Mouse (Mus musculus): ENCODE measurements around the gene Derl3. TPM values are rescaled to one million over a fixed set of nuclear protein-coding genes. Genes with fewer than 3 reads are reported as not detected.
A peak's percentile ranks its signal among the peaks of the same experiment; 100 is the strongest.
"Not testable (repeated sequence)": the region's sequence is repeated elsewhere in the genome, so short reads cannot be mapped to it uniquely, and the experiment has no call there.

Gene Derl3
- total RNA-seq (2015): 0.41 and 0.89 TPM in 2 replicates
- not detected in 2 replicates for total RNA-seq (2017)

DNA sequence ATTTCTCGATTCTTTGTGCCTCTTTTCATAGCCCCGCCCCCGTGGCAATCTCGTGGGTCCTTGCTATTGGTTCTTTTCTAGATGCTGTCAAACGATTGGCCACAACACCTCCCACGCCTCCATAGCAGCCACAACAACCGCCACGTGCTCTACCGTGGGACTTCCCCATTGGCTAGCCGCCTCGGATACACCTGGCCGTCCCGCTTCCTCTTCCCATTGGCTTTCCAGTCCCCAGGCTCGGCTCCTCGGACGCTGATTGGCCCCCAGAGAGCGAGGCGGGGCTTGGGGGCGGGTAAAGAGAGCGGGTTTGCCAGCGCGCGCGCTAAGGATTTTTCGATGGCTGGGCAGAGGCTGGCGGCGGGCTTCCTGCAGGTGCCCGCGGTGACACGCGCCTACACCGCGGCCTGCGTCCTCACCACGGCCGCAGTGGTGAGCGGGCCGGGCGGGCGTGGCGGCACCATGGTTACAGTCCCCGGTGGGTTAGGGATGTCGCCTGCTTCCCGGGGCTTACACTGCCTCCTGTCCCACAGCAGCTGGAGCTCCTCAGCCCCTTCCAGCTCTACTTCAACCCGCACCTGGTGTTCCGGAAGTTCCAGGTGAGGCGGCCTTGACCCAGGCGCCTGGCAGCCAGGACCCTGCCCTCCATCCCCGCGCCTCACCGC lies at the start of gene Derl3:
Derl3 (plus strand) TSS at position 325 of the 662 bp plus-strand sequence.
- ATAC-seq (ENCODE audit: poor library complexity, severe bottlenecking): peak; percentile 98

DNA sequence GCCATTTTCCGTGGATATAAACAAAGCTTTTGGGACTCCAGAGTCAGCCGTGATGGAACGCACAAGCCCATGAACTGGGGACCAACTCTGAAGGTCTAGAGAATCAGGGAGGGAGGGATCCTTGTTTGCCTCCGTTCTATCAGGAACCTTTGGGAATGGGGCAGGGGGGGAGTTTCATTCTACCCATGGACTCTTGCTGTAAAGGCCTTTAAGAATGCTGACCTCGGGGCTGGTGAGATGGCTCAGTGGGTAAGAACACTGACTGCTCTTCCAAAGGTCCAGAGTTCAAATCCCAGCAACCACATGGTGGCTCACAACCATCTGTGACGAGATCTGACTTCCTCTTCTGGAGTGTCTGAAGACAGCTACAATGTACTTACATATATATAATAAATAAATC lies 49.3 kb upstream of the Derl3 start:
- ATAC-seq (ENCODE audit: poor library complexity, severe bottlenecking): not testable (repeated sequence)

DNA sequence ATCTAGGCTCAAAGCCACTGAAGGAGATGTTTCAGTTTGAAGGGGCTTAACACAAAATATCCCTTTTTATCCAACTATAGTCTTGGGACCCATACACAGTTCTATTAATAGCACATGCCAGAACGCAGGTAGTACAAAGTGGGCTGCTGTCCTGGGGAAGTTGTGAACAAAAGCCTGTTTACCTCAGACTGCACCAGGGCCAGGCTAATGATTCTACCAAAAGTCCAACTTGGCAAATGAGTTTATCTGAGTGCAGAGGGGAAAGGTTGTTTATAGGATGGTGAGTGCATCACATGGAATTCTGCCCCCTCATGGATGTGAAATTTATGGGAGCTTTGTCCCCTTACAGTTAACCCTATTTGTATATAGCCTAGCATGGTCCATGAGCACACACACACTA lies 48.4 kb upstream of the Derl3 start:
- no peak for ATAC-seq (ENCODE audit: poor library complexity, severe bottlenecking)

DNA sequence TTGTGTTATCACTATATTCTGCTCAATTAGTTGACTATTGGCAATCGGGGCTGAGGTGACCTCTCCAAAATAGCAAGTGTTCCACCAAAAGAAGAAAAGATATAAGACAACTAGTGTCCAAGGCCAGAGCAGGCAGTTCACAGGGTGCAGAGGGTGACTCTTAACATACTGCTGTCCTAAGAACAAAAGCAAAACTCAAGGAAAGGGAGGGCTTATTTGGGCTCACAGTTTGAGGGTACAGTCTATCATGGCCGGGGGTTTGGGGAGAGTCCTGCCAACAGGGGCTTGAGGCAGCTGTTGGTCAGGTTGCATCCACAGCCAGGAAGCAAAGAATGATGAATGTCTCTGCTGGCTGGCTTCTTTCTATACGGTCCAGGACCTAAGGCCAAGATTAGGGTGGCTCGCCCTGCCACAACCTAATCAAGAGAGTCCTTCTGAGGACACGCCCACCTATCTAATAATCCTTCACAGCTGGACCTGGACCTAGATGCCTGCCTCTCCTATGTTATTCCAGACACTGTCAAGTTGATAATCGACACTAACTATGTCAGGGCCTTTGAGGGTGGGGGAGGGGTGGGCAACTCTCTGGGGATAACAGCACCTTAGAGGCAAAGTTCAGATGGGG lies 47.8 kb upstream of the Derl3 start:
- ATAC-seq (ENCODE audit: poor library complexity, severe bottlenecking): no peak

DNA sequence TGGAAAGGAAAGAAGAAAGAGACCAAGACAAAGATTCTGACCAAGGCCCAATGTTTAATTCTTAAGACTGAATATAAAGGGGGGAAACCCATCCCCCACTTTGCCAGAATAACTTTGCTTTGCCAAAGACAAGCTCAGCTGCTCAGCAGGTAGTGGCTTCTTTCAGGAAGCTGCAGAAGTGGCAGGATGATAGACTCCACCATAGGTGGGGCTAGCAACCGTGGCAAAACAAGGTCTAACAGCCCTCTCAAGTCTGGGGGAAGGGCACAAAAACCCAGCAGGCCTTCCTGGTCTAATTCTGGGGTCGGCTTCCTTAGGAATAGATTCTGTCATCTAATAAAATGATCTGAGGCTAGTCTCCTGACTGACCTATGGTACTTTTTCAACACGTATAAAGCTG lies 44.8 kb upstream of the Derl3 start:
- no peak for ATAC-seq (ENCODE audit: poor library complexity, severe bottlenecking)

DNA sequence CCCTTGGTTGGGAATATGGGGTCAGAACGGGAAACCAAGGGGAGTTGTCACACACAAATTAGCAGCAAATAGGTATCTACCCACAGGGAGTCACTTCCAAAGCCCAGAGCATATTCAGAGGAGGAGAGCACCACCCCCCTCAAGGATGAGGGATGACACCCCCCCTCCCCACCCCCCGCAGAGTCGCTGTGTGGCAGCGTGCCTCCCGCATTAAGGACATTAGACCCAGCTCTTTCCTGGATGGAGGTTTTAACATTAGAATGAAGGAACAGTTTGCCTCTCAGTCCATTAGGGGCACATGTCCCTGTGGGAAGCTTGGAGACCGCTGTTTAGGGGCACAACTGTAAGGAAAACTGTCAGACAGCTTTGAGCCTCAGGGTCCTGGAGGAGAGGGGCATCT lies 42.1 kb upstream of the Derl3 start:
- ATAC-seq (ENCODE audit: poor library complexity, severe bottlenecking): no peak

DNA sequence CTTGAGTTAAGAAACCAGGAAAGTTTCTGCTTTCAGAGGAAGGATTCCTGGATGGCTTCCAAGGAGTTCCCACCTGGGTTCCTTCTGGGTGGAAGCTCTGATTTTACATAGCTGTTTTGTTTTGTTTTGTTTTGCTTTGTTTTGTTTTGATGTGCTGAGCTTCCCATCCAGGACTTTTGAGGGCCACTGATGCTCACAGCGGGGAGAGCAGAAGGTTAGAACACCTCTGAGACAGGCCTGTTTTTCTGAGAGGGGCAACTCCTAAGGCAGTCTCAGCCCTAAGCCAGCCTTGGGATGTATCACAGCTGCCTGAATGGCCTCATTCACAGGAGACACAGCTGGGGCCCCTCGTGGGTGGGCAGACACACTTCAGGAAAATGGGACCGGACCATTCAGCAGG lies 41.5 kb upstream of the Derl3 start:
- no peak for ATAC-seq (ENCODE audit: poor library complexity, severe bottlenecking)

DNA sequence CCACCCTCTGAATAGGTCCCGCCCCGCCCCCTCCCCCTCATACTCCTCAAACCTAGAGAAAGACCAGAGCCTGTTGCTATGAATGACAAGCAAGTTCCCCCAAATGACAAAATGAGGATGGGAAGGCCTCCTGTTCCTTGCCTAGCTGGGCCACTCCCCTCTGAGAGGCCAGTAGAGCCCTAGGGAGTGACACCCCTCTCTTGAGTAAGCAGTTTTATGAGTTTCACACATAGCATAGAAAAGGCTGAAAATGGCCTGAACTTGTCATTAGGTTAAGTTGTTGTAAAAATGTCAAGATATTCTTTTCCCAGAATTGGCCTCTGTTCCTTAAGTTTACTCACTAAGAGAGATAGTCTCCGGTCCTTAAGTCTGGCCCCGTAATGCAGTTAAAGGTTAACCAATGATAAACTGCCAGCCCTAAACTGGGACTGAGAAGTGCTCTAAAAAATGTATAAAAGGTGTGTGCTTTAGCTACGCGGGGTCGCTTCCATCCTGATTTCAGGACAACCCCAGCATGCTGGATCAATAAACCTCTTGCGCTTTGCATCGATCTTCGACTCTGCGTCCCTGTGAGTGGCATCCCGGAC lies 40.6 kb upstream of the Derl3 start:
- ATAC-seq (ENCODE audit: poor library complexity, severe bottlenecking): no peak

DNA sequence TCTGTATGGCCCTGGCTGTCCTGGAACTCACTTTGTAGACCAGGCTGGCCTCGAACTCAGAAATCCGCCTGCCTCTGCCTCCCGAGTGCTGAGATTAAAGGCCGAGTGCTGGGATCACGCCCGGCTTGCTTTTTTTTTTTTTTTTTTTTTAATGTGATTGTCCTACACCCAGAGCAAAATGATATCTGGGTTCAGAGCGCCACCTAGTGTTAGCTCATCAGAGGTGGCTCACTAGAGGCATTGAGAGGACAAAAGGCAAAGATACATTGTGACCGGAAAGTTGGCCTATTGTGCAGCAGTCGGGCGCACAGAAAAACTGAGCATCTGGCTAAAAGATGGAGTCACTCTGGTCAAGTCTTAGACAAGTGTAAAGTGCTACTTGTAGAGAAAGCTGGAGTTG lies 39.8 kb upstream of the Derl3 start:
- peak; percentile 84 for ATAC-seq (ENCODE audit: poor library complexity, severe bottlenecking)

DNA sequence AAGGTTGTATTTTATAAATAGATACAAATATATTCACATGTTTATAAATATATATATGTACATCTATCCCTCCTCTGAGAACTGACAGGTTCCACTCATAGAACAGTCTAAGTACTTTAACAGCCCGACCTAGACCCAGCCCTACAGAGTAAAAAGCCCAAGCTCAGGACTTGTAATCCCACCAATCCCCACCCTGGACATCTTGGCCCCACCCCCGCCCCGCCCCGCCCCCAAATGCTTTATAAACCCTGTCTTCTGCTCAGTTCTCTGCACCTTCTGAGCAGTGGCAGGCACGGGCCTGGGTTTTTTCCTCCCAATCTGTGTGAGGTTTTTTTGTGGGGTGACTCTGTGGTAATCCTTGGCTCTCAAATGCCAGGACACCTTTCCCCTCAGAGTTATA lies 39.1 kb upstream of the Derl3 start:
- ATAC-seq (ENCODE audit: poor library complexity, severe bottlenecking): no peak

DNA sequence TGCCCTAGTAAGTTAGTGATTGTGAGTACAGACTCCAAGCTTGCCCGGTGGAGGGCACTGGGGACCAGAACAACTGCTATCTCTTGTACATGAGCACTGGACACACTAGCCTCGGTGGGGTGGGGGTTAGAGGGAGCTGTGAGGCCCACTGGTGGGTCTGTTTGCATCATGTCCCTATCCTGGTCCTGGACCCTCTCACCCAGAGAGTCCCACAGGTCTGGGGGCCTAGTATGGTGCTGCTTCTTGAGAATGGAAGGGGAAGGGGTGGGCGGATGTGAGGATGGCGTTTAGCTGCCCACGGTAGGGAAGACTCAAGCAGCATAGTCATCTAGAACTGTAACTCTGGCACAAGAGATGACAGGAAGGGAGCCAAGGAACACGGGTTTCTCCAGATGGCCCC lies 38.4 kb upstream of the Derl3 start:
- no peak for ATAC-seq (ENCODE audit: poor library complexity, severe bottlenecking)

DNA sequence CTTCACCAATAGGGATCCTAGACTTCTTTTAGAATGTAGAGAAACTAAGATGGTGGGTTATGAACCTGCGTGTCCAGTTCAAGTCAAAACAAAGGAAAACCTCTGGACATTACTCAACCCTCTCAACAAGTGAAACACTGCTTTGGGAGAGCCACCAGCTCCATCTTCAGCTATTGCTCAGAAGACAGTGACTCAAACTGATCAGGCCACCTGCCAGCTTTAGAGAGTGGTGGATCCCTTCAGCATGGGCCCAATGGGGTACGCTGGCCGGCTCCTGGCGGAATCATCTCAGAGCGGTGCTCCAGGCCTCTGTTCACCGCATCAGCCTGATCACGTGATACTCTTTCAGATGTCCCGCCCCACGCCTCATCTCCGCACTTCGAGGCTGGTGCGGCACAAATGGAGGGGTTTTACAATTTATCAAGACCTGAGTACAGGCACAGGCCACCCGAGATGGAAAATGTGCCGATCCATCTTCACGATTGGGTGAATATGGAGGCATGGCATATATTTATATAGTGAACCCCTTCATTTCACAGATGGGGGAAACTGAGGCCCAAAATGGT lies 37.7 kb upstream of the Derl3 start:
- ATAC-seq (ENCODE audit: poor library complexity, severe bottlenecking): no peak

DNA sequence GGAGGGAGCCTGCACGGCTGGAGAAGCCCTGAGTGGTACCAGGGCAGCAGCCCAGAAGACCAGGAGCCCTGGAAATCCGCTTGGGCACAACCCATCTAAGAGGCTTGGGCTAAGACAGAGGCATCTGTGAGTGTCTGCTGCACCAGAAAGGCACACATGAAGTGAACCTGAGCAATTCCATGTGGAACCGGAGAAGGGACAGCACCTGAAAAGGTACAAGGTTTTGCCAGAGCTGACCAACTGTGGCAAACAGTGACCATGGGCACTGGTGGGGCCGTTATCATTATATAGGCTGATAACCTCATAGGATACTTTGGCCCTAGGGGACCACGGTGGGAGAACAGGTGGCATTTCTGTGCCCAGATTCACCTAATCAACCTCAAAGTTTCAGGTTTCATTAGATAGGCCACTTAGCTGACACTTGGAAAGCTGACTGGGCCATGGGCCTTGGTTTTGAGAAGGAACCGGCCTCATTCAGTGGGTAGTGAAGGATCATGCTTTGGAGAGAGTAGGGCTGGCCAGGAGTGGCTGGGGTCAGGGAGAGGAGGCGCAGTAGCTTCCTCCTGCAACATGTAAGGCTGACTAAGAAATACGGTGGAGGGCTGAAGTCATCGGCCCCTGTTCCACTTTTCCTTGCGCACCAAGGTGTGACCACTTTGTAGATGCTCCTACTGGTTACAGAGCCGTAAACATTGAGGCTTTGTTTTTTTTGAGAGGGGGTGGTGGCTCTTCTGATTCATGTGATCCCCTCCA lies 36.9 kb upstream of the Derl3 start:
- ATAC-seq (ENCODE audit: poor library complexity, severe bottlenecking): no peak

DNA sequence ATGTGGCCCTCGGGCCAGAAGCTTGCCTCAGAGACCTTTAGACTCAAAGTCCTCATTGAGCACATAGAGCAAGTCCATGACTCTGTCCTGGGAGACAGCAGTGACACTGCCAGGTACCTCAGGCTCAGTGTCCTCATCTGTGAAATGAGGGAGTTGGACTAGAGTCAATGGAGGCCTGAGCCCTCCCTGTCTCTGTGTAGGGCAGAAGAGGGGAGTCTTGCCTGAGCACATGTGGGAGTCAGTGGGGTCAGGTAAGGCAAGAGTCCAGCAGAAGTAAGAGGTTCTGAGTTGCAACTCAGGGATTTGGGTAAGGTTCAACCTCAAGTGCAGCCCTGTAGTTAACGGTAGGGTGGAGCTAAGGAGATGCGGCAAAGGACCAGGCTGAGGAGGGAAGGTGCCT lies 36.2 kb upstream of the Derl3 start:
- no peak for ATAC-seq (ENCODE audit: poor library complexity, severe bottlenecking)

DNA sequence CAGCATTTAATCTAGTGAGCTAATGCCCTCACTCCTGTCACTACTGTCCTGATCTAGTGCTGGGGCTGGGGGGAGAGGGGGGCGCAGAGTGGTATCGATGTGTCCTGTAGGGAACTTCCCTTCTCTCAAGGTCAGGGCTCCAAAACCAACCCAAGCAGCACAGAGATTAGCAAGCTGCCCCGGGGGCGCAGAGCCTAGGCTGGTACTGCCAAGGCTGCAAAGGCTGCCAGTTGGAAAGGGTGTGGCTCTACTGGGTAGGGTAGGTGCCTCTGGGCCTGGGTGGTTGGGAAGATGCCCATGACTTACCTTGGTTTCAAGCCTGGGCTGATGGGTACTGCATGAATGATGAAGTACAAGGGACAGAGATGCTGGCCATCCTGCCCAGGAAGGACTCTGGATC lies 35.6 kb upstream of the Derl3 start:
- ATAC-seq (ENCODE audit: poor library complexity, severe bottlenecking): no peak

DNA sequence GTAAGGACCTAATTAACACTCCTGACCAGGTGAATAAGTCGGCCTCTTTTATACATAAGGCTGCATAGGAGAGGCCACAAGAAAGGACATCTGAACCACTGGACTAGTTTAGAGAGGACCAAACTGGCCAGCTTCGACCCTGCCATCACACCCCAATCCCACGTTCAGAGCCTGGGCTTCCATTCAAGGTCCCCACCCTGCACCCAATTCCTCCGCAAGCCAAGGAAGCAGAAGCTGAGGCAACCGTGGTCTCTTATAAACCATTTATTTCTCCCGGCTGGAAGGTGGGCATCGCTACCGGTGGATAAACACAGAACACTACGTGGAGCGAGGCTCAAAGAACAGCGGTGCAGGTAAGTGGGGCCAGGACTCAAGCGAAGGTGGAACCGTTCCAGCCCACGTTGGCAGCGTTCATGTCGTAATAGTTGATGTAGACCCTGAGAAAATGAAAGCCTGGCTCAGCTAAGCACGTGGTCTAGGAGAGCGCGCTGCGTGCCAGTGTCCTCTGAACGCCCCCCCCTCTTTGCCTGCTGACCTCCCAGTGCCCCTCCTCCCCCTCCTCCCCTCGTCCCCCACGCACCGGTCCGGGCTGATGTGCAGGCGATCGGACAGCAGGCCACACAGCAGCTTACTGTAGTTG lies 34.0 kb upstream of the Derl3 start:
- 0 out of 2 replicates have a peak, but pooled peaks have one; percentile 1 for ATAC-seq (ENCODE audit: poor library complexity, severe bottlenecking)

DNA sequence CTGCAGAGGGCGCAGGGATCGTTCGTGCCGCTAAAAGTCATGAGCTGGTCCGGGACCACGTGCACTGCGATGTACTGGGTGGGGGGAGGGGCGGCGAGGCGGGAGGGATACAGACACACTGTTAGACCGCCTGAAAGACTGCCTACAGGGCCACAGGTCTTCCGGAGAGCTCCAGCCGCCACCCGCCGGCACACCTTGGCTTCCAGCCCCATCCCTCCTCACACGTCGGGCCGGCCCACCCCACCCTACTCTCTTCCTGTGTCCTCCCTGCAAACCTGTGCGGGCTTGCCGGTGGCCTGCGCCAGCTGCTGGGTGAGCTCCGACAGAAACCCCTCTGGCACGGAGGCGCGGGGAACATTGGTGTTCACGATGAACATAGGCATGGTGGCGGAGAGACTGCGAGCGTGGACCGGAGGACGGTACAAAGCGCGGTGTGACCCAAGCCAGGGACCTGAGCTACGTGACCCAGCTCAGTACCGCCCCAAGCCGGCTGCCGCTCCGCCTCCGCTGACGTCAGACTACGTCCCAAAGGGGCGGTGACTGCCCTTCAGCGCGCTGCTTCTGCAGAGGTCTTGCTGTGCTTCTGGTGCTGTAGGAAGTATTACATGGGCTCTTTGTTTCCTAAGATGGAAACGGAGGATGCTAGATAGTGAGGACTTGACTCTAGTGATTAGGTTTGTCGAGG lies 33.3 kb upstream of the Derl3 start, which contains the start of gene Mif:
Mif (minus strand) TSS at position 455 of the 685 bp plus-strand sequence.
- peak; percentile 97 for ATAC-seq (ENCODE audit: poor library complexity, severe bottlenecking)

DNA sequence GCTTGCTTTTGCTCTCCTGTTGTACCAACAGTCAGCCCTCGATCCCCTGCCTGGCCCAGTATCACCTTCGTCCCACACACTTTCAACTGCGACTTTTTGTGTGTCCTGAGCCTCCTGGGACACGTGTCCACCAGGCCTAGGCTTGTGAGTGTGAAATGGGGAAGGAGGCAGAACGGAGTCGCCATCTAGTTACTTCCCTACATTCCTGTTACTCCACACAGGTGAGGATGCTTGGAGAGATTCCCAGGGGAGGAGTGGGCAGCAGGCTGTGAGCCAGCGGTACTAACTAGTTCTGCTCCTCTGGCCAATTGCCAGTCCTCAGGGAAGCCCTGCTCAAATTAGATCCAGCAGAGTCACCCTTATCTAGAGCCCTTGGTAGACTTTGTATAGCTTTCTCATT lies 32.5 kb upstream of the Derl3 start:
- ATAC-seq (ENCODE audit: poor library complexity, severe bottlenecking): peak; percentile 28; the same call in 1 of the 2 replicates

DNA sequence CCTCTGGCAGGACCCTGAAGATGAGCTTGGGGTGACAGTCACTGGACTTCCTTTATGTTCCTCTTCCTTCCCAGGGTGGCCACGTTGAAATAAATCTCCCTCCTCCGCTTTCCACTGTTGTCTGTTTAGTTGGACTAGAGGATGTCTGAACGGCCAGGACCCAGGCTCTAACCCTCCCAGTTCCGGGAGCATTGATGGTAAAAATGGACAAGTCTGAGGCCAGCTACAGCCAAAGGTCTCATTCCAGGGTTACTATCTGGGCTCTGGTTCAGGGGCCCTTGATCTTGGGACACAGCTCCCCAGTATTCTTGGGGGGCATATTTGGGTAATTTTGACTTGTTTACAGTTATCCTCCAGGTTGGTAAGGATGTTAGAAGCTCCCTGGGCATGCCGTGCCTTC lies 31.6 kb upstream of the Derl3 start:
- ATAC-seq (ENCODE audit: poor library complexity, severe bottlenecking): no peak

Measured in megakaryocyte, adult 5-6 weeks (primary cell).